Mouse (Mus musculus) G1E (cell line): Measurements from ENCODE around the gene Pik3cd. TPM values are rescaled to one million over a fixed set of nuclear protein-coding genes. Genes with fewer than 3 reads are reported as not detected.

Experiments used
- ATAC-seq: 2 replicates; pipeline ENCODE4 v1.8.0; 2016; ENCODE audit warnings: mild to moderate bottlenecking; ENCODE audit not compliant: insufficient number of reproducible peaks, poor library complexity, low FRiP score, severe bottlenecking; ENCODE audit errors: extremely low read depth
- DNase-seq: peaks from one replicate; pipeline ENCODE4 v3.0.0; 2012; ENCODE audit warnings: low spot score
- H3K27me3 ChIP-seq: 2 replicates; pipeline ENCODE4 v1.6.1; 2012; ENCODE audit warnings: mild to moderate bottlenecking, low read length, inconsistent platforms; ENCODE audit not compliant: insufficient read depth
- H3K36me3 ChIP-seq: replicated peaks from 2 replicates; pipeline ENCODE3; 2012; ENCODE audit warnings: mild to moderate bottlenecking, inconsistent platforms
- H3K4me1 ChIP-seq: 2 replicates; pipeline ENCODE4 v1.6.1; 2012; ENCODE audit warnings: low read depth, low read length, inconsistent platforms, mixed read lengths; ENCODE audit not compliant: insufficient read depth
- H3K4me3 ChIP-seq: 2 replicates; pipeline ENCODE4 v1.5.1; 2012; ENCODE audit warnings: low read depth, mild to moderate bottlenecking, inconsistent platforms, low read length, moderate library complexity, mixed read lengths
- H3K9me3 ChIP-seq: replicated peaks from 2 replicates; pipeline ENCODE4 v1.6.1; 2012; ENCODE audit warnings: inconsistent platforms
- CTCF ChIP-seq: IDR thresholded peaks from 2 replicates; pipeline ENCODE4 v1.5.1; 2012; ENCODE audit warnings: low read depth, low read length, inconsistent platforms, mixed read lengths
- GATA1 ChIP-seq: IDR thresholded peaks from 2 replicates; pipeline ENCODE4 v1.6.1; 2012; ENCODE audit warnings: borderline replicate concordance, low read length, inconsistent platforms, mixed read lengths
- GATA2 ChIP-seq: IDR thresholded peaks from 2 replicates; pipeline ENCODE4 v1.6.1; 2012; ENCODE audit warnings: low read depth, low read length, inconsistent platforms, borderline replicate concordance
- POLR2AphosphoS5 ChIP-seq: IDR thresholded peaks from 2 replicates; pipeline ENCODE4 v1.6.1; 2012; ENCODE audit warnings: low read depth, low read length, inconsistent platforms; ENCODE audit not compliant: insufficient replicate concordance
- TAL1 ChIP-seq: conservative IDR thresholded peaks from 2 replicates; pipeline ENCODE4 v1.6.1; 2012; ENCODE audit warnings: low read depth, low read length, inconsistent platforms, mixed read lengths
- polyA plus RNA-seq: library from polyadenylated mRNA; stranded (reverse); fragments of >175 nt; gene quantifications from 2 replicates; pipeline ENCODE4 v1.2.3, GENCODE M21; 2012
- total RNA-seq, 2 experiments: library from RNA; stranded (forward) in 1 of 2; stranded (reverse) in 1 of 2; fragments of 200-1000 nt in 1 of 2; fragments of >200 nt in 1 of 2; fragmentation: Nextera tagmentation in 1 of 2; gene quantifications; 2 replicates each; pipeline ENCODE4 v1.2.3; 2014 to 2017

The Pik3cd gene
- total and polyA plus RNA-seq, 3 experiments, result 17.3 to 40.3 (median 24.0) TPM

DNA sequence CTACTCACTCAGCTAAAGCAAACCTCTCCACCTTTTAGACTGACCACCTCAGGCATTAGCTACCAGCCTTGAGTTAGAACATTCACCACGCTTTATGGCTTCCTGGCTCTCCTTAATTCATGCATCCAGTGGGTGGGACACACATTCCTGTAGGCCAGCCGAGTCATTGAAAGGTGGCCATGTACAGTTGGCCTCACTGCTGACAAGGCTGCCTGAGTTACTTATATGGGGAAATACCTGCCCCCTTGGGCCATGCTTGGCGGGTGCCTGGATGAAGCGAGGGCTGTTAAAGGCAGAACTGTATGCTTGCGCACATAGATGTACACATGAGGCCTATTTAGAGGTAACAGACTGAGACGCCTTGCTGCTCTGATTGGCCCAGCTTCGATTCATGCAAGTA is 37.9 kb upstream of the Pik3cd start:
- TF ChIP-seq POLR2AphosphoS5 (no peak), GATA2 (no peak), GATA1 (no peak), TAL1 (no peak), CTCF (no peak)
- no peaks in the 10 kb centered on the region for H3K27me3 ChIP-seq
- H3K36me3 ChIP-seq, result peaks cover 44% of the 10 kb centered on the region
- H3K4me3 ChIP-seq, result no peak overlapping the region
- DNase-seq, result no peak
- peaks cover 26% of the 10 kb centered on the region for H3K4me1 ChIP-seq
- ATAC-seq, result no peak
- H3K9me3 ChIP-seq, result no peaks in the 10 kb centered on the region

DNA sequence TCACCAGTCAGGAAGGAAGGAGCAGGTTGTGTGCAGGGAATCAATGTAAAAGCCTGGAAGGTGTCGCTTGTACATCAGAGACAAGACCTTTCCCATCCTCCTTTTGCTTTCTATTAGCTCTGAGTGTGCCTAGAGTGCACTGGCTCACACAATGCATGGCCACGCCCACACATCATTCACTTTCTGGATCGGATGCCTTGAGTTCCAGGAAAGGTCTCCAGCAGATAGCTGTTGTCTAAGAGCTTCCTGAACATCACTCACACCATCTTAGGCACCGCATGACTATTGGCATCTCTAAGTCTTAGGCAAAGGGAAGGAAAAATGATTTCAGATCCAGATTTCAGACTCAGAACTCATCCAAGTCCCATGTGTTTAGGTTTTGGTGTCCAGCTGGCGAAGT is 37.1 kb upstream of the Pik3cd start:
- Histone ChIP-seq H3K9me3 (no peaks in the 10 kb centered on the region), H3K36me3 (peaks cover 44% of the 10 kb centered on the region), H3K4me3 (no peak overlapping the region), H3K27me3 (no peaks in the 10 kb centered on the region), H3K4me1 (peaks cover 26% of the 10 kb centered on the region)
- no peak for DNase-seq
- TF ChIP-seq CTCF (no peak), GATA1 (no peak), GATA2 (no peak), POLR2AphosphoS5 (no peak), TAL1 (no peak)
- ATAC-seq, result no peak

GRCm38 (mm10) chr4:149737383-149738324 is 35.3 kb upstream of the Pik3cd start, which contains the start of gene Tmem201:
Tmem201 (minus strand) TSS chr4:149738044.
- Histone ChIP-seq H3K4me1 (peaks cover 26% of the 10 kb centered on the region), H3K27me3 (no peaks in the 10 kb centered on the region), H3K9me3 (no peaks in the 10 kb centered on the region), H3K36me3 (peaks cover 46% of the 10 kb centered on the region), H3K4me3 (peak within 1 kb of the TSS; percentile 79)
- DNase-seq (peak; percentile 72), ATAC-seq (peak; percentile 73)
- no peak for TF ChIP-seq GATA2
- TF ChIP-seq CTCF, result peak; percentile 38
- no peak for TF ChIP-seq GATA1
- no peak for TF ChIP-seq TAL1
- TF ChIP-seq POLR2AphosphoS5, result no peak

DNA sequence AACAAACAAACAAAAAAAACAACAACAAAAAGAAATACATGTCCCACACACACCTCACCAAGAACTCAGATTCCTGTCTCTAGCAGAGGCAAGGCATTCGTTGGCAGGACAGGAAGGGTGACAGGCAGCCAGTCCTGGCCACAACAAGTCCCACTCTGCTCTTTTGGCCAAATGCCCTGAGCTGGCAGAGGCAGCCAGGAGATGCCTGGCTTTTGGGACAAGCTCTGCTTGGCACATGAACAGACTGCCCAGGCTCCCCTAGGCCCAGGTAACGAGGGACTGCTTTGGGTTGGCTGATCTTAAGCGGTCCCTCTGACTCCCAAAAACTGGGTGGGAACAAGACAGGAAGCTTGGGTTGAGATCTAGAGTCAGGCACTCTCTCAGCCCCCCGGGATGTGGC is 34.2 kb upstream of the Pik3cd start:
- Histone ChIP-seq H3K36me3 (peaks cover 50% of the 10 kb centered on the region), H3K9me3 (no peaks in the 10 kb centered on the region)

GRCm38 (mm10) chr4:149735624-149736250 is 33.4 kb upstream of the Pik3cd start:
- Histone ChIP-seq H3K4me3 (no peak overlapping the region), H3K4me1 (peaks cover 26% of the 10 kb centered on the region), H3K36me3 (peaks cover 54% of the 10 kb centered on the region), H3K9me3 (no peaks in the 10 kb centered on the region), H3K27me3 (no peaks in the 10 kb centered on the region)
- no peak for DNase-seq
- TF ChIP-seq CTCF, result no peak
- TF ChIP-seq GATA1, result no peak
- no peak for TF ChIP-seq TAL1
- TF ChIP-seq GATA2, result no peak
- no peak for TF ChIP-seq POLR2AphosphoS5
- no peak for ATAC-seq

More for the DNA sequence above, 34.2 kb upstream of the Pik3cd start:
- no peaks in the 10 kb centered on the region for H3K27me3 ChIP-seq
- H3K4me3 ChIP-seq, result peak overlapping the region; percentile 79; the same call in 1 of the 2 replicates
- ATAC-seq (no peak), DNase-seq (no peak)
- H3K4me1 ChIP-seq, result peaks cover 26% of the 10 kb centered on the region
- TF ChIP-seq GATA1 (no peak), GATA2 (no peak), CTCF (no peak), TAL1 (no peak), POLR2AphosphoS5 (no peak)

- DNase-seq (no peak), ATAC-seq (no peak)
- Histone ChIP-seq H3K36me3 (peaks cover 60% of the 10 kb centered on the region), H3K27me3 (no peaks in the 10 kb centered on the region), H3K9me3 (no peaks in the 10 kb centered on the region), H3K4me3 (no peak overlapping the region), H3K4me1 (peaks cover 26% of the 10 kb centered on the region)
- no peak for TF ChIP-seq POLR2AphosphoS5
- TF ChIP-seq GATA1, result no peak
- TF ChIP-seq GATA2, result no peak
- no peak for TF ChIP-seq TAL1
- no peak for TF ChIP-seq CTCF
Measured at GRCm38 (mm10) chr4:149734730-149735475, 32.5 kb upstream of the Pik3cd start.
